Comparison of ENCODE assay signal across 8 mouse cellular contexts in the genomic region with DNA sequence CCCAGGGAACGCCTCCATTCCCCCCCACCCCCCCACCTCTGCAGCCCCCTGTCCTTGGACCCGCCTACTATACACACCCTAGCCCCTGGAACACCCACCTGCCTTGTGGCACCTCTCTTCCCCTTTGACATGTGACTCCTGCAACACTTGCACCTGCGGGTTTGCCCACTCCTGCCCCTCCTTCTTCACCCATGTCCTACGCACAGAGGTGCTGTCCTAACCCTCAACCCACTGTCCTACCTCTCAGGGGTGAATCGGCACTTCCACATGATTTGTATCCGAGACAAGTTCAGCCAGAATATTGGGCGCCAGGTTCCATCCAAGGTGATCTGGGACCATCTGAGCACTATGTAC. TPM values are rescaled to one million over a fixed set of nuclear protein-coding genes. Genes with fewer than 3 reads are reported as not detected.
DNase-seq lines count a peak whose midpoint lies in the region; ATAC-seq and TF ChIP-seq lines count a peak whose summit lies in the region.

No protein-coding gene starts in this region.

- peak; percentile 20; the same call in 1 of the 2 replicates for ATAC-seq in lung, embryonic 15.5 days (ENCODE audit: borderline replicate concordance, extremely low read depth, low FRiP score, low TSS enrichment)
- ATAC-seq in kidney, embryonic 15.5 days (replicated peaks; ENCODE audit: low FRiP score): no peak; the same call in 1 of the 2 replicates
- ATAC-seq in midbrain, embryonic 15.5 days (replicated peaks): peak; percentile 51
- ATAC-seq in monocyte, adult 5-6 weeks (replicated peaks; ENCODE audit: insufficient number of reproducible peaks, low FRiP score, low TSS enrichment, poor library complexity, severe bottlenecking): no peak

- WGBS in lung, embryonic 15.5 days: 14% methylated on average over 7 of the region's 7 CpGs
- 21% methylated on average over 7 of the region's 7 CpGs for WGBS in kidney, embryonic 15.5 days
- 29% methylated on average over 7 of the region's 7 CpGs for WGBS in midbrain, embryonic 15.5 days

- no peaks in the 10 kb centered on the region for H3K27me3 ChIP-seq in lung, embryonic 15.5 days
- H3K27me3 ChIP-seq in kidney, embryonic 15.5 days: peaks cover 4% of the 10 kb centered on the region; the same call in 1 of the 2 replicates
- 0 out of 2 replicates have a peak, but pooled peaks cover 6% of the 10 kb centered on the region for H3K27me3 ChIP-seq in midbrain, embryonic 15.5 days (replicated peaks)

- peaks cover 9% of the 10 kb centered on the region for H3K4me1 ChIP-seq in lung, embryonic 15.5 days
- peaks cover 4% of the 10 kb centered on the region; the same call in 1 of the 2 replicates for H3K4me1 ChIP-seq in embryonic fibroblast, embryonic 13.5 days (ENCODE audit: control insufficient read depth, insufficient read depth, low read length)
- H3K4me1 ChIP-seq in kidney, embryonic 15.5 days: peaks cover 21% of the 10 kb centered on the region
- peaks cover 24% of the 10 kb centered on the region for H3K4me1 ChIP-seq in midbrain, embryonic 15.5 days

- DNase-seq in lung, postnatal 10 days: no peak
- DNase-seq in right cerebral cortex, adult 2 months (ENCODE audit: low spot score in 2 of 2): no peak
- no peak for DNase-seq in ovary, postnatal 14 days (ENCODE audit: low spot score)

- TF ChIP-seq CTCF in embryonic fibroblast, embryonic 13.5 days (IDR thresholded peaks at IDR 0.05; ENCODE audit: borderline replicate concordance, insufficient read depth, low read length): no peak

- no peaks in the 10 kb centered on the region for H3K9me3 ChIP-seq in lung, embryonic 15.5 days
- no peaks in the 10 kb centered on the region for H3K9me3 ChIP-seq in kidney, embryonic 15.5 days (replicated peaks)
- no peaks in the 10 kb centered on the region for H3K9me3 ChIP-seq in midbrain, embryonic 15.5 days

- no peak overlapping the region for H3K27ac ChIP-seq in lung, embryonic 15.5 days
- H3K27ac ChIP-seq in embryonic fibroblast, embryonic 13.5 days (ENCODE audit: insufficient read depth, low read length): no peak overlapping the region
- no peak overlapping the region for H3K27ac ChIP-seq in kidney, embryonic 15.5 days
- peak overlapping the region; percentile 79; the same call in 1 of the 2 replicates for H3K27ac ChIP-seq in midbrain, embryonic 15.5 days

- H3K9ac ChIP-seq in lung, embryonic 15.5 days: peak overlapping the region; percentile 92
- peak overlapping the region; percentile 97 for H3K9ac ChIP-seq in kidney, embryonic 15.5 days
- peak overlapping the region; percentile 97 for H3K9ac ChIP-seq in midbrain, embryonic 15.5 days

- H3K4me2 ChIP-seq in lung, embryonic 15.5 days: peak overlapping the region; percentile 79
- peak overlapping the region; percentile 86 for H3K4me2 ChIP-seq in kidney, embryonic 15.5 days
- H3K4me2 ChIP-seq in midbrain, embryonic 15.5 days: peak overlapping the region; percentile 77

- peaks cover 17% of the 10 kb centered on the region for H3K36me3 ChIP-seq in lung, embryonic 15.5 days
- peaks cover 30% of the 10 kb centered on the region for H3K36me3 ChIP-seq in kidney, embryonic 15.5 days
- H3K36me3 ChIP-seq in midbrain, embryonic 15.5 days (replicated peaks): peaks cover 13% of the 10 kb centered on the region

- no peak for TF ChIP-seq POLR2A in embryonic fibroblast, embryonic 13.5 days (IDR thresholded peaks at IDR 0.05; ENCODE audit: low read depth, low read length)

- peak overlapping the region; percentile 78 for H3K4me3 ChIP-seq in lung, embryonic 15.5 days
- H3K4me3 ChIP-seq in embryonic fibroblast, embryonic 13.5 days (ENCODE audit: insufficient read depth, low read length): peak overlapping the region; percentile 67
- peak overlapping the region; percentile 93 for H3K4me3 ChIP-seq in kidney, embryonic 15.5 days (replicated peaks)
- peak overlapping the region; percentile 81 for H3K4me3 ChIP-seq in midbrain, embryonic 15.5 days

RNA-seq across cellular contexts. Expression of a gene that starts 2.0 kb away (rescaled TPM):
- polyA plus RNA-seq in lung, embryonic 15.5 days (2015; fragmentation: Nextera tagmentation; extraction: Ambion mirVana): 29.9 and 31.3 TPM in 2 replicates
- 13.1 TPM in 2 replicates for polyA plus RNA-seq in embryonic fibroblast, embryonic 13.5 days (2011; ENCODE audit: insufficient read length, low read depth, missing spikeins)
- 43.4 and 44.8 TPM in 2 replicates for polyA plus RNA-seq in kidney, embryonic 15.5 days (2015; fragmentation: Nextera tagmentation; extraction: Ambion mirVana)
- polyA plus RNA-seq in midbrain, embryonic 15.5 days (2015; fragmentation: Nextera tagmentation; extraction: Ambion mirVana): 46.4 and 49.1 TPM in 2 replicates
- total RNA-seq in monocyte, adult 5-6 weeks (2017): 32.7 to 52.2 TPM (median 40.0 TPM) in 3 replicates

RNA-seq across cellular contexts. Expression of a gene that starts 5.9 kb away (rescaled TPM):
- polyA plus RNA-seq in lung, embryonic 15.5 days (2015; fragmentation: Nextera tagmentation; extraction: Ambion mirVana): 60.4 and 62.2 TPM in 2 replicates
- polyA plus RNA-seq in embryonic fibroblast, embryonic 13.5 days (2011; ENCODE audit: insufficient read length, low read depth, missing spikeins): 78.0 and 78.2 TPM in 2 replicates
- 63.8 and 76.1 TPM in 2 replicates for polyA plus RNA-seq in kidney, embryonic 15.5 days (2015; fragmentation: Nextera tagmentation; extraction: Ambion mirVana)
- polyA plus RNA-seq in midbrain, embryonic 15.5 days (2015; fragmentation: Nextera tagmentation; extraction: Ambion mirVana): 89.2 and 96.7 TPM in 2 replicates
- total RNA-seq in monocyte, adult 5-6 weeks (2017): 79.4 to 106 TPM (median 80.2 TPM) in 3 replicates

RNA-seq across cellular contexts. Expression of a gene that starts 14.5 kb away (rescaled TPM):
- 36.3 and 39.5 TPM in 2 replicates for polyA plus RNA-seq in lung, embryonic 15.5 days (2015; fragmentation: Nextera tagmentation; extraction: Ambion mirVana)
- polyA plus RNA-seq in embryonic fibroblast, embryonic 13.5 days (2011; ENCODE audit: insufficient read length, low read depth, missing spikeins): 1.0 and 2.5 TPM in 2 replicates
- polyA plus RNA-seq in kidney, embryonic 15.5 days (2015; fragmentation: Nextera tagmentation; extraction: Ambion mirVana): 8.8 and 9.8 TPM in 2 replicates
- polyA plus RNA-seq in midbrain, embryonic 15.5 days (2015; fragmentation: Nextera tagmentation; extraction: Ambion mirVana): 36.7 and 37.7 TPM in 2 replicates
- total RNA-seq in monocyte, adult 5-6 weeks (2017): 0.95 to 4.8 TPM (median 2.3 TPM) in 3 replicates

RNA-seq across cellular contexts. Expression of a gene that starts 59.4 kb away (rescaled TPM):
- 0.10 and 0.22 TPM in 2 replicates for polyA plus RNA-seq in lung, embryonic 15.5 days (2015; fragmentation: Nextera tagmentation; extraction: Ambion mirVana)
- 10.8 and 11.6 TPM in 2 replicates for polyA plus RNA-seq in embryonic fibroblast, embryonic 13.5 days (2011; ENCODE audit: insufficient read length, low read depth, missing spikeins)
- polyA plus RNA-seq in kidney, embryonic 15.5 days (2015; fragmentation: Nextera tagmentation; extraction: Ambion mirVana): 0.21 and 0.23 TPM in 2 replicates
- 0.30 and 0.43 TPM in 2 replicates for polyA plus RNA-seq in midbrain, embryonic 15.5 days (2015; fragmentation: Nextera tagmentation; extraction: Ambion mirVana)
- total RNA-seq in monocyte, adult 5-6 weeks (2017): 0.38 to 1.8 TPM in 2 of 3 replicates, not detected in the other

Comparison
In these comparisons a context has a peak if more than half of its experiments do, and no peak if none do; other contexts are left out.
1. ATAC-seq: peak in lung, embryonic 15.5 days (single experiment) and midbrain, embryonic 15.5 days (single experiment); none in kidney, embryonic 15.5 days (single experiment) and monocyte, adult 5-6 weeks (single experiment).
2. Peak in every context shown above with its lines, with median percentiles within 50 percentile points of each other: H3K4me2 ChIP-seq, H3K4me3 ChIP-seq and H3K9ac ChIP-seq.